Mouse (Mus musculus): Measurements from ENCODE around the gene 2310030G06Rik. TPM values are rescaled to one million over a fixed set of nuclear protein-coding genes. Genes with fewer than 3 reads are reported as not detected.

The 2310030G06Rik gene
- polyA plus RNA-seq, 1 experiment: not detected

- H3K27ac ChIP-seq (ENCODE audit: control insufficient read depth, insufficient read depth, low read depth, low read length, poor library complexity): no peak overlapping the region
- 37% methylated on average over 3 of the region's 3 CpGs for WGBS
- TF ChIP-seq CTCF (IDR thresholded peaks at IDR 0.05; ENCODE audit: control insufficient read depth, insufficient read depth, low read length): no peak
- TF ChIP-seq POLR2A (IDR thresholded peaks at IDR 0.05; ENCODE audit: borderline replicate concordance, control insufficient read depth, low read depth, low read length): no peak
Observed at GRCm38 (mm10) chr9:50724661-50725330, 21.5 kb downstream of the 2310030G06Rik start.

GRCm38 (mm10) chr9:50724147-50724546 lies 22.2 kb downstream of the 2310030G06Rik start:
- no peak overlapping the region for H3K27ac ChIP-seq (ENCODE audit: control insufficient read depth, insufficient read depth, low read depth, low read length, poor library complexity)
- H3K4me1 ChIP-seq (ENCODE audit: control insufficient read depth, insufficient read depth, low read length): peaks cover 2% of the 10 kb centered on the region
- no peak for TF ChIP-seq POLR2A (IDR thresholded peaks at IDR 0.05; ENCODE audit: borderline replicate concordance, control insufficient read depth, low read depth, low read length)
- TF ChIP-seq CTCF (IDR thresholded peaks at IDR 0.05; ENCODE audit: control insufficient read depth, insufficient read depth, low read length): no peak
- no peak overlapping the region for H3K4me3 ChIP-seq (replicated peaks; ENCODE audit: control insufficient read depth, low read depth, low read length)
- 77% methylated on average over 2 of the region's 2 CpGs for WGBS

More at GRCm38 (mm10) chr9:50724661-50725330, 21.5 kb downstream of the 2310030G06Rik start:
- Histone ChIP-seq H3K4me3 (replicated peaks; ENCODE audit: control insufficient read depth, low read depth, low read length) (no peak overlapping the region), H3K4me1 (ENCODE audit: control insufficient read depth, insufficient read depth, low read length) (peaks cover 2% of the 10 kb centered on the region)

GRCm38 (mm10) chr9:50723406-50723805 lies 22.9 kb downstream of the 2310030G06Rik start:
- TF ChIP-seq POLR2A (IDR thresholded peaks at IDR 0.05; ENCODE audit: borderline replicate concordance, control insufficient read depth, low read depth, low read length) (no peak), CTCF (IDR thresholded peaks at IDR 0.05; ENCODE audit: control insufficient read depth, insufficient read depth, low read length) (no peak)
- Histone ChIP-seq H3K4me1 (ENCODE audit: control insufficient read depth, insufficient read depth, low read length) (peaks cover 2% of the 10 kb centered on the region), H3K4me3 (replicated peaks; ENCODE audit: control insufficient read depth, low read depth, low read length) (no peak overlapping the region), H3K27ac (ENCODE audit: control insufficient read depth, insufficient read depth, low read depth, low read length, poor library complexity) (no peak overlapping the region)
- WGBS: 69% methylated on average over 7 of the region's 7 CpGs

- 57% methylated on average over 8 of the region's 8 CpGs for WGBS
- TF ChIP-seq POLR2A (IDR thresholded peaks at IDR 0.05; ENCODE audit: borderline replicate concordance, control insufficient read depth, low read depth, low read length): no peak
- no peak for TF ChIP-seq CTCF (IDR thresholded peaks at IDR 0.05; ENCODE audit: control insufficient read depth, insufficient read depth, low read length)
- no peak overlapping the region for H3K27ac ChIP-seq (ENCODE audit: control insufficient read depth, insufficient read depth, low read depth, low read length, poor library complexity)
- no peak overlapping the region for H3K4me3 ChIP-seq (replicated peaks; ENCODE audit: control insufficient read depth, low read depth, low read length)
- no peaks in the 10 kb centered on the region for H3K4me1 ChIP-seq (ENCODE audit: control insufficient read depth, insufficient read depth, low read length)
Observed at GRCm38 (mm10) chr9:50722451-50722911, 23.9 kb downstream of the 2310030G06Rik start.

- Histone ChIP-seq H3K27ac (ENCODE audit: control insufficient read depth, insufficient read depth, low read depth, low read length, poor library complexity) (no peak overlapping the region), H3K4me3 (replicated peaks; ENCODE audit: control insufficient read depth, low read depth, low read length) (no peak overlapping the region), H3K4me1 (ENCODE audit: control insufficient read depth, insufficient read depth, low read length) (no peaks in the 10 kb centered on the region)
- TF ChIP-seq POLR2A (IDR thresholded peaks at IDR 0.05; ENCODE audit: borderline replicate concordance, control insufficient read depth, low read depth, low read length) (no peak), CTCF (IDR thresholded peaks at IDR 0.05; ENCODE audit: control insufficient read depth, insufficient read depth, low read length) (no peak)
- WGBS: 73% methylated on average over 12 of the region's 12 CpGs
Observed at GRCm38 (mm10) chr9:50721061-50721460, 25.3 kb downstream of the 2310030G06Rik start.

GRCm38 (mm10) chr9:50718878-50719277 lies 27.5 kb downstream of the 2310030G06Rik start:
- no peaks in the 10 kb centered on the region for H3K4me1 ChIP-seq (ENCODE audit: control insufficient read depth, insufficient read depth, low read length)
- TF ChIP-seq POLR2A (IDR thresholded peaks at IDR 0.05; ENCODE audit: borderline replicate concordance, control insufficient read depth, low read depth, low read length): no peak
- no peak for TF ChIP-seq CTCF (IDR thresholded peaks at IDR 0.05; ENCODE audit: control insufficient read depth, insufficient read depth, low read length)
- H3K27ac ChIP-seq (ENCODE audit: control insufficient read depth, insufficient read depth, low read depth, low read length, poor library complexity): no peak overlapping the region
- H3K4me3 ChIP-seq (replicated peaks; ENCODE audit: control insufficient read depth, low read depth, low read length): no peak overlapping the region
- WGBS: 70% methylated on average over 4 of the region's 4 CpGs

- TF ChIP-seq CTCF (IDR thresholded peaks at IDR 0.05; ENCODE audit: control insufficient read depth, insufficient read depth, low read length) (no peak), POLR2A (IDR thresholded peaks at IDR 0.05; ENCODE audit: borderline replicate concordance, control insufficient read depth, low read depth, low read length) (no peak)
- no peak overlapping the region for H3K4me3 ChIP-seq (replicated peaks; ENCODE audit: control insufficient read depth, low read depth, low read length)
- peaks cover 2% of the 10 kb centered on the region for H3K4me1 ChIP-seq (ENCODE audit: control insufficient read depth, insufficient read depth, low read length)
- WGBS: 39% methylated on average over 4 of the region's 4 CpGs
- H3K27ac ChIP-seq (ENCODE audit: control insufficient read depth, insufficient read depth, low read depth, low read length, poor library complexity): no peak overlapping the region
Observed at GRCm38 (mm10) chr9:50714188-50714587, 32.1 kb downstream of the 2310030G06Rik start.

- Histone ChIP-seq H3K4me1 (ENCODE audit: control insufficient read depth, insufficient read depth, low read length) (peaks cover 2% of the 10 kb centered on the region), H3K27ac (ENCODE audit: control insufficient read depth, insufficient read depth, low read depth, low read length, poor library complexity) (no peak overlapping the region), H3K4me3 (replicated peaks; ENCODE audit: control insufficient read depth, low read depth, low read length) (no peak overlapping the region)
- TF ChIP-seq CTCF (IDR thresholded peaks at IDR 0.05; ENCODE audit: control insufficient read depth, insufficient read depth, low read length) (no peak), POLR2A (IDR thresholded peaks at IDR 0.05; ENCODE audit: borderline replicate concordance, control insufficient read depth, low read depth, low read length) (no peak)
- WGBS: 31% methylated on average over 4 of the region's 4 CpGs
Observed at GRCm38 (mm10) chr9:50711337-50711736, 35.0 kb downstream of the 2310030G06Rik start.
